Mouse (Mus musculus) neural tube, embryonic 15.5 days (tissue): ENCODE measurements around the gene Mbnl1. TPM values are rescaled to one million over a fixed set of nuclear protein-coding genes. Genes with fewer than 3 reads are reported as not detected.

Experiments used
- ATAC-seq: fragments of 200-750 bp; cut with Nextera tagmentation; 2 replicates; pipeline ENCODE4 v1.8.0; 2017; ENCODE audit warnings: mild to moderate bottlenecking, moderate TSS enrichment, moderate library complexity; ENCODE audit not compliant: low FRiP score
- H3K27ac ChIP-seq: fragments of 300-500 bp; sonication (generic); replicated peaks from 2 replicates; pipeline ENCODE4 v1.5.1; 2015; ENCODE audit warnings: mild to moderate bottlenecking, inconsistent platforms
- H3K27me3 ChIP-seq: fragments of 300-500 bp; sonication (generic); replicated peaks from 2 replicates; pipeline ENCODE4 v1.6.1; 2015; ENCODE audit warnings: inconsistent platforms
- H3K36me3 ChIP-seq: fragments of 300-500 bp; sonication (generic); 2 replicates; pipeline ENCODE4 v1.6.1; 2015; ENCODE audit warnings: inconsistent platforms
- H3K4me1 ChIP-seq: fragments of 300-500 bp; sonication (generic); 2 replicates; pipeline ENCODE4 v1.6.1; 2015; ENCODE audit warnings: inconsistent platforms
- H3K4me2 ChIP-seq: fragments of 300-500 bp; sonication (generic); 2 replicates; pipeline ENCODE4 v1.6.1; 2015; ENCODE audit warnings: inconsistent platforms, mild to moderate bottlenecking, moderate library complexity
- H3K4me3 ChIP-seq: fragments of 300-500 bp; sonication (generic); replicated peaks from 2 replicates; pipeline ENCODE4 v1.5.1; 2015; ENCODE audit warnings: mild to moderate bottlenecking, inconsistent platforms
- H3K9ac ChIP-seq: fragments of 300-500 bp; sonication (generic); replicated peaks from 2 replicates; pipeline ENCODE4 v1.6.1; 2015; ENCODE audit warnings: mild to moderate bottlenecking, inconsistent platforms
- H3K9me3 ChIP-seq: fragments of 300-500 bp; sonication (generic); replicated peaks from 2 replicates; pipeline ENCODE4 v1.6.1; 2016; ENCODE audit warnings: inconsistent platforms
- WGBS: fragments of 180-500 bp; shearing (Covaris S2); methylation state at CpG from one replicate; pipeline ENCODE4 v1.1.7; 2015; ENCODE audit warnings: mixed read lengths; 5-methylcytosine and 5-hydroxymethylcytosine counted together
- polyA plus RNA-seq: library from polyadenylated mRNA; unstranded; fragments of >200 nt; fragmentation: Nextera tagmentation; extraction: Ambion mirVana; gene quantifications from 2 replicates; pipeline ENCODE4 v1.2.1, GENCODE M21; 2015

Gene Mbnl1
- polyA plus RNA-seq, 1 experiment from 2014 or later: 48.7 TPM

GRCm38 (mm10) chr3:60507496-60507895 is 34.9 kb downstream of the Mbnl1 start:
- no peak for ATAC-seq
- H3K4me2 ChIP-seq: no peak overlapping the region
- no peak overlapping the region for H3K27ac ChIP-seq
- 91% methylated on average over 3 of the region's 3 CpGs for WGBS
- no peaks in the 10 kb centered on the region for H3K9me3 ChIP-seq
- peaks cover 21% of the 10 kb centered on the region for H3K4me1 ChIP-seq
- no peaks in the 10 kb centered on the region for H3K27me3 ChIP-seq
- H3K36me3 ChIP-seq: no peaks in the 10 kb centered on the region
- no peak overlapping the region for H3K4me3 ChIP-seq
- H3K9ac ChIP-seq: no peak overlapping the region

GRCm38 (mm10) chr3:60507979-60508378 is 35.3 kb downstream of the Mbnl1 start:
- ATAC-seq: no peak
- WGBS: 91% methylated on average over 2 of the region's 2 CpGs
- Histone ChIP-seq H3K27ac (no peak overlapping the region), H3K4me1 (peaks cover 16% of the 10 kb centered on the region), H3K36me3 (no peaks in the 10 kb centered on the region), H3K4me3 (no peak overlapping the region), H3K4me2 (no peak overlapping the region), H3K27me3 (no peaks in the 10 kb centered on the region), H3K9ac (no peak overlapping the region), H3K9me3 (no peaks in the 10 kb centered on the region)

- no peak overlapping the region for H3K27ac ChIP-seq
- H3K27me3 ChIP-seq: no peaks in the 10 kb centered on the region
- no peak overlapping the region for H3K9ac ChIP-seq
- no peaks in the 10 kb centered on the region for H3K36me3 ChIP-seq
- no peak overlapping the region for H3K4me2 ChIP-seq
- WGBS: 95% methylated on average over 3 of the region's 3 CpGs
- no peaks in the 10 kb centered on the region for H3K9me3 ChIP-seq
- H3K4me3 ChIP-seq: no peak overlapping the region
- no peak for ATAC-seq
- H3K4me1 ChIP-seq: peaks cover 6% of the 10 kb centered on the region; the same call in 1 of the 2 replicates
Measured at GRCm38 (mm10) chr3:60511197-60511596, 38.6 kb downstream of the Mbnl1 start.

GRCm38 (mm10) chr3:60513337-60513736 is 40.7 kb downstream of the Mbnl1 start:
- Histone ChIP-seq H3K4me2 (no peak overlapping the region), H3K9ac (no peak overlapping the region), H3K4me1 (peaks cover 6% of the 10 kb centered on the region; the same call in 1 of the 2 replicates), H3K27ac (no peak overlapping the region), H3K9me3 (no peaks in the 10 kb centered on the region), H3K27me3 (no peaks in the 10 kb centered on the region), H3K36me3 (no peaks in the 10 kb centered on the region), H3K4me3 (no peak overlapping the region)
- ATAC-seq: no peak
- 41% methylated on average over 7 of the region's 7 CpGs for WGBS

GRCm38 (mm10) chr3:60513746-60514145 is 41.1 kb downstream of the Mbnl1 start:
- no peak overlapping the region for H3K9ac ChIP-seq
- WGBS: 91% methylated on average over 2 of the region's 2 CpGs
- no peak for ATAC-seq
- no peak overlapping the region for H3K4me3 ChIP-seq
- H3K9me3 ChIP-seq: no peaks in the 10 kb centered on the region
- H3K27ac ChIP-seq: no peak overlapping the region
- no peak overlapping the region for H3K4me2 ChIP-seq
- no peaks in the 10 kb centered on the region for H3K36me3 ChIP-seq
- H3K4me1 ChIP-seq: peaks cover 6% of the 10 kb centered on the region; the same call in 1 of the 2 replicates
- H3K27me3 ChIP-seq: no peaks in the 10 kb centered on the region

- Histone ChIP-seq H3K27me3 (no peaks in the 10 kb centered on the region), H3K9ac (no peak overlapping the region), H3K4me1 (peaks cover 6% of the 10 kb centered on the region; the same call in 1 of the 2 replicates), H3K4me3 (no peak overlapping the region), H3K27ac (no peak overlapping the region), H3K36me3 (no peaks in the 10 kb centered on the region), H3K9me3 (no peaks in the 10 kb centered on the region), H3K4me2 (no peak overlapping the region)
- no peak for ATAC-seq
Measured at GRCm38 (mm10) chr3:60515430-60515829, 42.8 kb downstream of the Mbnl1 start.

GRCm38 (mm10) chr3:60516054-60516674 is 43.5 kb downstream of the Mbnl1 start:
- Histone ChIP-seq H3K36me3 (no peaks in the 10 kb centered on the region), H3K4me2 (no peak overlapping the region), H3K4me1 (peaks cover 6% of the 10 kb centered on the region; the same call in 1 of the 2 replicates), H3K27me3 (no peaks in the 10 kb centered on the region), H3K9me3 (no peaks in the 10 kb centered on the region), H3K27ac (no peak overlapping the region), H3K4me3 (no peak overlapping the region), H3K9ac (no peak overlapping the region)
- WGBS: 42% methylated on average over 12 of the region's 12 CpGs
- ATAC-seq: no peak

- H3K4me3 ChIP-seq: no peak overlapping the region
- H3K9me3 ChIP-seq: no peaks in the 10 kb centered on the region
- no peaks in the 10 kb centered on the region for H3K27me3 ChIP-seq
- peaks cover 6% of the 10 kb centered on the region; the same call in 1 of the 2 replicates for H3K4me1 ChIP-seq
- ATAC-seq: no peak
- 64% methylated on average over 3 of the region's 3 CpGs for WGBS
- H3K9ac ChIP-seq: no peak overlapping the region
- no peaks in the 10 kb centered on the region for H3K36me3 ChIP-seq
- no peak overlapping the region for H3K27ac ChIP-seq
- no peak overlapping the region for H3K4me2 ChIP-seq
Measured at GRCm38 (mm10) chr3:60517234-60517787, 44.7 kb downstream of the Mbnl1 start.

- no peaks in the 10 kb centered on the region for H3K4me1 ChIP-seq
- no peaks in the 10 kb centered on the region for H3K36me3 ChIP-seq
- no peak overlapping the region for H3K9ac ChIP-seq
- H3K9me3 ChIP-seq: no peaks in the 10 kb centered on the region
- H3K4me3 ChIP-seq: no peak overlapping the region
- ATAC-seq: no peak
- no peak overlapping the region for H3K4me2 ChIP-seq
- WGBS: 84% methylated on average over 3 of the region's 3 CpGs
- no peak overlapping the region for H3K27ac ChIP-seq
- H3K27me3 ChIP-seq: no peaks in the 10 kb centered on the region
Measured at GRCm38 (mm10) chr3:60519337-60519736, 46.7 kb downstream of the Mbnl1 start.

- no peaks in the 10 kb centered on the region for H3K36me3 ChIP-seq
- no peak for ATAC-seq
- 94% methylated on average over 1 of the region's 1 CpGs for WGBS
- no peak overlapping the region for H3K9ac ChIP-seq
- H3K4me3 ChIP-seq: no peak overlapping the region
- peaks cover 14% of the 10 kb centered on the region for H3K4me1 ChIP-seq
- no peak overlapping the region for H3K27ac ChIP-seq
- H3K4me2 ChIP-seq: no peak overlapping the region
- no peaks in the 10 kb centered on the region for H3K9me3 ChIP-seq
- H3K27me3 ChIP-seq: no peaks in the 10 kb centered on the region
Measured at GRCm38 (mm10) chr3:60524127-60524526, 51.5 kb downstream of the Mbnl1 start.

GRCm38 (mm10) chr3:60531286-60531685 is 58.7 kb downstream of the Mbnl1 start:
- H3K4me3 ChIP-seq: peak overlapping the region; percentile 24
- H3K27me3 ChIP-seq: no peaks in the 10 kb centered on the region
- H3K4me2 ChIP-seq: peak overlapping the region; percentile 68
- WGBS: 34% methylated on average over 5 of the region's 5 CpGs
- no peaks in the 10 kb centered on the region for H3K36me3 ChIP-seq
- H3K9ac ChIP-seq: peak overlapping the region; percentile 14; the same call in 1 of the 2 replicates
- H3K4me1 ChIP-seq: peaks cover 36% of the 10 kb centered on the region
- H3K9me3 ChIP-seq: no peaks in the 10 kb centered on the region
- no peak overlapping the region for H3K27ac ChIP-seq
- no peak for ATAC-seq

GRCm38 (mm10) chr3:60531826-60532225 is 59.2 kb downstream of the Mbnl1 start:
- peak overlapping the region; percentile 68 for H3K4me2 ChIP-seq
- no peak overlapping the region for H3K9ac ChIP-seq

More at GRCm38 (mm10) chr3:60531826-60532225, 59.2 kb downstream of the Mbnl1 start:
- 65% methylated on average over 2 of the region's 2 CpGs for WGBS
- Histone ChIP-seq H3K27ac (no peak overlapping the region), H3K4me3 (no peak overlapping the region), H3K27me3 (no peaks in the 10 kb centered on the region), H3K9me3 (no peaks in the 10 kb centered on the region), H3K4me1 (peaks cover 35% of the 10 kb centered on the region), H3K36me3 (no peaks in the 10 kb centered on the region)
- no peak for ATAC-seq
